Mouse (Mus musculus): ENCODE data around the gene Tfcp2l1. TPM values are rescaled to one million over a fixed set of nuclear protein-coding genes. Genes with fewer than 3 reads are reported as not detected.

Gene Tfcp2l1
- 5.3 TPM for polyA plus RNA-seq (2014; fragmentation: Illumina TruSeq; extraction: RNeasy Lipid Tissue Mini Kit (QIAGEN cat#74804); ENCODE audit: insufficient read depth, low read depth, low replicate concordance)

GRCm38 (mm10) chr1:118627781-118628464 lies at the start of gene Tfcp2l1:
Gene Tfcp2l1 (plus strand): TSS chr1:118627945.

Other genes with a start within 250 kb of the Tfcp2l1 start
- 7.7 TPM for gene Clasp1, start 238.9 kb upstream of the Tfcp2l1 start, polyA plus RNA-seq (2014; fragmentation: Illumina TruSeq; extraction: RNeasy Lipid Tissue Mini Kit (QIAGEN cat#74804); ENCODE audit: insufficient read depth, low read depth, low replicate concordance)

All from lung, adult 10 weeks (tissue).